Mouse (Mus musculus) embryo, embryonic 11.5 days (tissue): ENCODE data around the gene Mei1.

Source experiments
- DNase-seq: peaks from one replicate; pipeline ENCODE4 v3.0.0-alpha.2; 2012; ENCODE audit warnings: low read depth, low spot score

The Mei1 gene

GRCm38 (mm10) chr15:82151176-82151575, 81.4 kb downstream of the Mei1 start:
- DNase-seq = no peak

- DNase-seq = no peak
Observed at GRCm38 (mm10) chr15:82152022-82152421, 82.2 kb downstream of the Mei1 start.

- no peak for DNase-seq
Observed at GRCm38 (mm10) chr15:82152435-82152834, 82.6 kb downstream of the Mei1 start.

GRCm38 (mm10) chr15:82156298-82156697, 86.5 kb downstream of the Mei1 start:
- DNase-seq = no peak

GRCm38 (mm10) chr15:82156902-82157301, 87.1 kb downstream of the Mei1 start:
- DNase-seq = no peak

GRCm38 (mm10) chr15:82158243-82159035, 88.6 kb downstream of the Mei1 start:
- DNase-seq = no peak

GRCm38 (mm10) chr15:82159471-82159870, 89.7 kb downstream of the Mei1 start:
- DNase-seq = no peak

- DNase-seq = no peak
Observed at GRCm38 (mm10) chr15:82160731-82161640, 91.2 kb downstream of the Mei1 start.

- no peak for DNase-seq
Observed at GRCm38 (mm10) chr15:82161965-82162600, 92.3 kb downstream of the Mei1 start.

- DNase-seq = no peak
Observed at GRCm38 (mm10) chr15:82163356-82164060, 93.7 kb downstream of the Mei1 start.

GRCm38 (mm10) chr15:82164061-82164399, 94.2 kb downstream of the Mei1 start:
- DNase-seq = no peak

GRCm38 (mm10) chr15:82164496-82164895, 94.7 kb downstream of the Mei1 start:
- DNase-seq = no peak

GRCm38 (mm10) chr15:82165332-82166239, 95.8 kb downstream of the Mei1 start:
- DNase-seq = peak; percentile 57

GRCm38 (mm10) chr15:82166240-82167100, 96.7 kb downstream of the Mei1 start:
- no peak for DNase-seq

- DNase-seq = no peak
Observed at GRCm38 (mm10) chr15:82167201-82168168, 97.7 kb downstream of the Mei1 start.

- DNase-seq = no peak
Observed at GRCm38 (mm10) chr15:82169671-82170070, 99.9 kb downstream of the Mei1 start.

- DNase-seq = no peak
Observed at GRCm38 (mm10) chr15:82170437-82171377, 100.9 kb downstream of the Mei1 start.
